Mouse (Mus musculus) cerebellum, adult (tissue): ENCODE data around the gene Akr1c14.
"Not testable (repeated sequence)": the region's sequence is repeated elsewhere in the genome, so short reads cannot be mapped to it uniquely, and the experiment has no call there.

Experiments used
- ATAC-seq: cut with Nextera tagmentation; 2 replicates; pipeline ENCODE4 v1.9.2; 2017; ENCODE audit warnings: mild to moderate bottlenecking, moderate library complexity, mixed read lengths; ENCODE audit not compliant: insufficient number of reproducible peaks, low FRiP score, low TSS enrichment

Akr1c14 gene

DNA sequence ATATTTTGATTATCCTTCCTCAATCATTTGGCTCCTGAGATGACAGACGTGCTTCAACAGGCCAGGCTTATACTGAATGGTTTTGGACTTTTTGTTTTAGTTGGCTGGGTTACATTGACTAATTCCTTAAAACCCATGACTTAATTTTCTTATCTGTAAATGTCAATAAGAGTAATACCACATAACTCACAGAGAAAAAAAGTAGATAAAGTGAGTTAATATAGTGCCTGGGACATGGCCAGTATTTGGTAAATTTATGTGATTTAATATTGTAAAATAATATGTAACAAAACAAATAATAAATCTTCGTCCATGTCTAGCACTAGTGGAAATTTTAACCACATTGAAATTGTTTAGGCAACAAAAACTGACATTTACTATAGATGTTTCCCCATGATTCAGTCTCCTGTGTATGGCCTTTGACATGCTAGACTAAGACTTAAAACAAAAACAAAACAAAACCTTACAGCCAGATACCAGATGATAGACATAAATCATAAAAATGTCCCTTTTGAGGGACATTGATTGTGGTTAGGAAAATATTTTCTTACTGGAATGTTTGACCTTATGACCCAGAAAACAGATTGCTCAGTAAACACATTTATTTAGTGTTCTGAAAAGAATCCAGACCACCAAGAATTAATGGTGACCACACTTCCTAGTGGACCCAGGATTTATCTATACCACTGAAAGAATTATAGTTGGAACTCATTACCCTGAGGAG, 70.5 kb downstream of the Akr1c14 start:
- ATAC-seq = no peak

DNA sequence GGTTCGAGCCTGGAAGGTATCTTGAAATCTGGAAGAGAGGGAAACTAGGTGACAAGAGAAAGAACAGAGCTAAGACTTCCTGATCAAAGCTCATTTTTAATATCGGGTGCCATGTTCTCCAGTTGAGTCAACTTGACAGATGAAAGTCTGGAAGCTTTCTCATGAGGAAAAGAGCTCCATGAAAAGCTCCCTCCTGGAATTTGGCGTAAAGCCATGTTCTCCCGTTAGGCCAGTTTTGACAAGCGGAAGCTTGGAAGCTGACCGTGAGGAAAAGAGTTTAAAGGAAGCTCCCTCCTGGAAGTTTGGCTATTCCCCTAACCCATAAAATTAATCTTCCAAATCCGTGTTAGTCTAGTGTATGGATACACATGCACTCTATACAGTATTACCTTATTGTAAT, 74.3 kb downstream of the Akr1c14 start:
- no peak for ATAC-seq

DNA sequence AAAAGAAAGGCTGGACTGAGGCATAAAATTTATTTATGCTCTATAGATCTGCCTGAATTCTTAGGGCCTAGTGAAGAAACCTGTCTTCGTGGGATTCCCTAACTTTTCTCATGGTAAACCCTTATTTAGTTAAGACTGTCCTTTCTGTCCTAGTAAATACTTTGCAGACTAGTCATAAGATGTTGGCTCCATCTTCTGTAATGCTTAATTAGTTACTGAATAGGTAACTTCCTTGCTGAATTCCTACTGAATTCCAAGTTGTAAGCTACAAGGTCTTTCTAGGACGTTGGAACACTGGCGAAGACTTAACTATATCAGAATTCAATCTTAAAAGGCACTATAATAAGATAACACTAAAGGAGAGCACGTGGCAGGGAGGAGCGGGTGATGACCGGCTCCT, 75.7 kb downstream of the Akr1c14 start:
- ATAC-seq = not testable (repeated sequence)

DNA sequence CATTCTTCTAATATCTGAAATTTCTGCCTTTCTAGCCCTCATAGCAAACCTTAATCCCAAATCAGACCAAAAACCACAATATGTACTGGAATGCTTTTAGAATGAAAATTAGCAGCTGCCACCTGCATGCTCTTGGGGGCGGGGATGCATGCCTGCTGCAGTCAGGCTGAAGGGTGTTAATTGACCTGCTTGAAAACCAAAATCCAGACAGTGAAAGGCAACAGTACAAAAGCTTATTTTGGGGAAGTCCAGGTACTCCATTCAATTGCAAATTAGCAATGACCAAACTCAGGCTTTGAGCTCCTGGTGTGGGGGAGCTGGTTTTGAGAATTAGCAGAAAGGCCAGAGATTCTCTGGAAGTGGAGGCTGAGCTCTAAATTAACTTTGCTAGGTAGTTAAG, 77.0 kb downstream of the Akr1c14 start:
- not testable (repeated sequence) for ATAC-seq

DNA sequence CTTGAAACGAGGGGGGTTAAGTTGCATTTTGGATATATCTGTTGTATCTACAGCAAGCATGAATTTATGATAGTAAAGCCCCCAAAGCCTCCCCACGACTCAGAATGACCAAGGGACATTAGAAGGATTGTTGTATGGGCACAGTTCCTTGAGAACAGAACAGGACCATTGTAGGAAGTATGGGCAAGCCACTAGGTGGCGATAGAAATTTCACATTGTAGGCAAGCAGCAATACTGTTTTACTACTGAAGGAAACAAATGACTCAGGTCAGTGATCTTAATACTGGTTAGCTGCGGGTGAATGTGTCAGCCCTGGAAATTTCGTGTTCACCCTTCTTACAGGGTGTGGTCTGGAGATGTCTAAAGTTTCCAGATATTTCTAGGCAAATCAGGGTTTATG, 80.3 kb downstream of the Akr1c14 start:
- ATAC-seq = peak; percentile 45; the same call in 1 of the 2 replicates

DNA sequence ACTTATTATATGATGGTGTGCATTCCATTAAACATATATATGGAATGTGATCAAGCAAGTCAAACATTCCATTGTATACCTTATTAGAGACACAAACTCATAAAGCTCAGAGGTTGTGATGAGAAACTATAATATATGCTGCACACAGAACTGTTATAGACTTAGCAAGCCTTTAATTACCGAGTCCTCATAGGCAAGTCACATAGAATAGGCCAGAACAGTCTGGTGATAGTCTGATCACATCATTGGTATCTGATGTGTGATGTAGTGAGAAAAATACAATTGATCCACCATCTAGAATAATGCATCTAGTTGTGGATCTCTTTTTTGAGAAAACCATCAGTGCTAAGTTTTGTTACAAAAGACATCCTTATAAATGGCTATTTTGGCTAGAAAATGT, 82.5 kb downstream of the Akr1c14 start:
- ATAC-seq = no peak

DNA sequence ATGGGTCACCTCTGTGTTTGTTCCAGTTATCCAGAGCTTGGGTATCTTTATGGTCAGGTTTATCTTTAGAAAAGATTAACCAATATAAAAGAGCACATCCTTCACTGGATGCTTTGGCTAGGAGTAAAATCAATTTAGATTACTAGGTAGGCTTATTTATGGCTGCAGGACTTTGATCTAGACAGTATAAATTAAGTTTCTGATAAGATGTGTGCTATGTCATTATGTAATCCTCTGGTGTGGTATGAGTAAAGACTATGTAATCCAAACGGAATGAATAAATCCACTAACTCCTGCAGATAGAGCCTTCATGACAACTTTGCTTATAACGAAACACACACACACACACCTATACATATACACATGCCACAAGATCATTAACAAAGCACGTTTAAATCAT, 82.9 kb downstream of the Akr1c14 start:
- ATAC-seq = no peak

DNA sequence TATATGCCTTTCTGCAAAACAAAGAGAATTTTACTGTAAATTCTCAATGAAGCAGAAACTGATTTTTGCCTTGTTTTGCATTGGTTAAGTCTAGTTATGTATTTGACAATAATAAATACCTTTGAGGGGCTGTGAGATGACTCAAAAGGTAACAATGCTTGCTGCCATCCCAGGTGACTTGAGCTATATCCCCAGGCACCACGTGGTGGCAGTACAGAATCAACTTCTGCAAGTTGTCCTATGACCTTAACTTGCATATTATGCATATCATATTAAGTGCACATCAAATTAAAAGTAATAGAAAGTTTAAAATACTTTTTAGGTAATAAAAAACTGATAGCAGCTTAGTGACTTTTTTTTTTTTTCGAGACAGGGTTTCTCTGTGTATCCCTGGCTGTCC, 84.3 kb downstream of the Akr1c14 start:
- ATAC-seq = no peak
